Mouse (Mus musculus) CD4-positive, CD25-positive, alpha-beta regulatory T cell, adult 2 months (primary cell): ENCODE results near the gene Utp11.

ENCODE experiments used
- DNase-seq: peaks from one replicate; pipeline ENCODE4 v3.0.0-alpha.2; 2012; ENCODE audit warnings: low read depth, low spot score

Utp11 gene

DNA sequence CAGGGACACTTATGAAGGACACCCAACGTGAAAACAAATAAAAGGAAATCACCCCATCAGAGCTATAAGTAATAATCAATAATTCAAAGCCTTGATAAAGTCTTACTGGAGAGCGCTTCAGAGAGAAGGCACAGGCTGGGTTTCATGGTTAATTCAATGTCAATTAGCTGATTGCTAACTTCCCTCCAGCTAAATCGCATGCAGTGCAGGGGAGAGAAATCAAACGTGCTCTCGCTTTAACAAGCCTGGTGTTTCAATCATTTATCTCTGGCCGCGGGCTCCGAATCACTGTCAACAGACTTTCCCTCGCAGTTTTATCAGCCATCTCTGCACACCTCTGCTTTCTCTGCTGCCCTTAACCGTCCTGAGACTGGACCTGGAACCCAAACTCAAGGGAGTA is 60.5 kb downstream of the Utp11 start:
- DNase-seq: no peak

DNA sequence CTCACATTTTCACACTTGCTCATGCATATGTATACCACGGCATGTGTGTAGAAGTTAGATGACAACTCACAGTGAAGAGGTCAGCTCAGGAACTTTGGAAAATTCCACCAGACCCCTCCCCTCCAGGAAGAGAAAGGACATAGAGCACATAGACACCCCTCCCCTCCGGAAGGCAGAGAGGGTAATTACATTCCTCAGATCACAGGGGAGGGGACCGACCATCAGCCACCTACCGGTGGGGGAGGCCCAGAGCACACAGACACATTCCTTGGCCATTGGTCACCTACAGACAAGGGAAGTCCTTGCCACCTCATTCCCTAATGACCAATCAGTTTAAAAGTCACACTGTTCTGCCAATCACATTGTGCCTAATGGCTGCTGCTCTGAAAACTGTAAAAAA is 61.9 kb downstream of the Utp11 start:
- DNase-seq: no peak
